Mouse (Mus musculus) CH12.LX (cell line): Measurements from ENCODE around the gene Gm6309.

ENCODE experiments used
- EP300 ChIP-seq: IDR thresholded peaks from 2 replicates; pipeline ENCODE4 v1.6.1; 2011; ENCODE audit warnings: low read length, improper control_type of control experiment
- MAX ChIP-seq: IDR thresholded peaks from 2 replicates; pipeline ENCODE4 v1.6.1; 2011; ENCODE audit warnings: low read length, improper control_type of control experiment

DNA sequence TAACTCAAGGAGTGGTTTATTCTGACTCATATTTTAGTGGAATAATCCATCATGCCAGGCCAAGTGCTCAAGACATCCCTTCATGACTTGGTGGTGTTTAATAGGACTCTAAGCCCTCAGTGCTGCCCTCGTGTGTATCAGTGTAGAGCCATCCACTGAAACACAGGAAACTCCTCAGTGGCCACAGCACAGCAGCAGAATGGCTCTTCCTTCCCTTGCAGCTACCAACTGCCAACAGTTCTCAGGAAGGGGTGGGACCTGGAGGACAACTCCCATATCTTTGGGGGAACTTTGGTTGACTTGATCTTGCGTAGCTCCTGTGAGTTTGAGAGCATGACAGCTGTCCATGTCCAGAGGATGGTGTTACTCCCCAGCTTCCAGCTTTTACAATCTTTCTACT is 33.4 kb upstream of the Gm6309 start:
- no peak for TF ChIP-seq MAX
- no peak for TF ChIP-seq EP300
